Mouse (Mus musculus): ENCODE measurements around the gene Psors1c2. TPM values are rescaled to one million over a fixed set of nuclear protein-coding genes. Genes with fewer than 3 reads are reported as not detected.

The Psors1c2 gene
- polyA plus RNA-seq, 1 experiment = 0.15 TPM

DNA sequence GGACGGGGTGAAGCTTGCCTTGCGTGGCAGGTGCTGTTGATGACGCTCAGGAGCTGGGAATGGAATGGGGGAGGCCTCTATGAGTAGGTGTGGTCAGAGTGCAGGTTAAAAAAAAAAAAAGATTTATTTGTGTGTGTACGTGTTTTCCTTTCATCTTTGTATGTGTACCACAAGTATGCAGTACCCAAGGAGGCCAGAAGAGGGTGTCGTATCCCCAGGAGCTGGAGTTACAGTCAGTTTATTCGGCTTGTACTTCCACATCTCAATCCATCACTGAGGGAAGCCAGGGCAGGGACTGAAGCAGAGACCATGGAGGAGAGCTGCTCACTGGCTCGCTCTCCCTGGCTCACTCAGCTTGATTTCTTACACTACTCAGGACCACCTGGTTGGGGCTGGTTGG, 38.5 kb downstream of the Psors1c2 start:
- TF ChIP-seq CTCF (IDR thresholded peaks at IDR 0.05; ENCODE audit: extremely low read depth, insufficient read length, insufficient replicate concordance, low read depth, low read length) (no peak), POLR2A (IDR thresholded peaks at IDR 0.05; ENCODE audit: low read depth, low read length) (no peak)
- peaks cover 3% of the 10 kb centered on the region for H3K4me1 ChIP-seq (ENCODE audit: control insufficient read depth, insufficient read depth, insufficient read length, low read length)
- H3K27me3 ChIP-seq (ENCODE audit: control insufficient read depth, insufficient read depth, low read length) = 0 out of 2 replicates have a peak, but pooled peaks cover 5% of the 10 kb centered on the region
- H3K27ac ChIP-seq (ENCODE audit: insufficient read depth, low read depth, low read length) = no peak overlapping the region
- 94% methylated on average over 7 of the region's 7 CpGs for WGBS
- no peak overlapping the region for H3K4me3 ChIP-seq (ENCODE audit: low read depth, low read length)
- no peaks in the 10 kb centered on the region for H3K36me3 ChIP-seq (ENCODE audit: control insufficient read depth, insufficient read depth, low read length)

DNA sequence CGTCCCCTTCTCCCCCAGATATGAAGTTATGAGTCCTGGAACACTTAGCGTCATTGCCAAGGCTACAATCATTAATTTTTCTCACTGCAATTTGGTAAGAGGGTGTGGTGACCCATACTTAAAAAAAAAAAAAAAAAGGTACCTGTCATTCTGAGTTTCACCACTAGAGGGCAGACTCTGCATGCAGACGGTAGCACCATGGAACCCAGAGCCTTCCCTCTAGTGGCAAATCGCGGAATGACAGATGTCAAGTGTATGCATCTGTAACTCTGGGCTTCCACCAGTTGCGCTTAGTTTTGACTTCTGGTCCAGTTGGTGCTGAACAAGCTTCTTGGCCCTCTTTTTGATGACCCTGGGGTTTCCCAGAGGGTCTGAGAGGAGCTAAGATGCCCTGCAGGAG, 45.2 kb downstream of the Psors1c2 start:
- Histone ChIP-seq H3K27me3 (ENCODE audit: control insufficient read depth, insufficient read depth, low read length) (no peaks in the 10 kb centered on the region), H3K4me3 (ENCODE audit: low read depth, low read length) (no peak overlapping the region), H3K36me3 (ENCODE audit: control insufficient read depth, insufficient read depth, low read length) (no peaks in the 10 kb centered on the region), H3K27ac (ENCODE audit: insufficient read depth, low read depth, low read length) (no peak overlapping the region), H3K4me1 (ENCODE audit: control insufficient read depth, insufficient read depth, insufficient read length, low read length) (peaks cover 3% of the 10 kb centered on the region)
- WGBS = 17% methylated on average over 6 of the region's 6 CpGs
- TF ChIP-seq CTCF (IDR thresholded peaks at IDR 0.05; ENCODE audit: extremely low read depth, insufficient read length, insufficient replicate concordance, low read depth, low read length) (peak; percentile 99), POLR2A (IDR thresholded peaks at IDR 0.05; ENCODE audit: low read depth, low read length) (no peak)

DNA sequence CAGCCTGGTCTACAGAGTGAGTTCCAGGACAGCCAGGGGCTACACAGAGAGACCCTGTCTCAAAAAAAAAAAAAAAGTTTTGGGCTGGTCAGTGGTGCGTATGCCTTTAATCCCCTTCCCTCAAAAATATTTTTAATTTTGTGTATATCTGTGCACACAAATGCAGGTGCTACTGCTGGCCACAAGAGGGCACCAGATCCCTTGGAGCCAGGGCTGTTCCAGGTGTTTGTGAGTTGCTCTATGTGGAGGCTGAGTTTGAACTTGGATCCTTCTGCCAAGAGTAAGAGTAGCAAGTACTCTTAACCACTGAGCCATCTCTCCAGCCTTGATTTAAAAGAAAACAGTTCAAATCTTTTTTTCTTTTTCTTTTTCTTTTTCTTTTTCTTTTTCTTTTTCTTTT, 49.9 kb downstream of the Psors1c2 start:
- no peak for TF ChIP-seq POLR2A (IDR thresholded peaks at IDR 0.05; ENCODE audit: low read depth, low read length)
- peak; percentile 55; the same call in 1 of the 2 replicates for TF ChIP-seq CTCF (IDR thresholded peaks at IDR 0.05; ENCODE audit: extremely low read depth, insufficient read length, insufficient replicate concordance, low read depth, low read length)
- peaks cover 3% of the 10 kb centered on the region; the same call in 1 of the 2 replicates for H3K4me1 ChIP-seq (ENCODE audit: control insufficient read depth, insufficient read depth, insufficient read length, low read length)
- no peak overlapping the region for H3K27ac ChIP-seq (ENCODE audit: insufficient read depth, low read depth, low read length)
- H3K4me3 ChIP-seq (ENCODE audit: low read depth, low read length) = no peak overlapping the region
- H3K27me3 ChIP-seq (ENCODE audit: control insufficient read depth, insufficient read depth, low read length) = no peaks in the 10 kb centered on the region
- 100% methylated on average over 1 of the region's 1 CpGs for WGBS
- H3K36me3 ChIP-seq (ENCODE audit: control insufficient read depth, insufficient read depth, low read length) = no peaks in the 10 kb centered on the region

Other genes starting within 250 kb of the Psors1c2 start
- 36.3 and 83.4 TPM in 2 replicates for gene H2-Q1, start 212.8 kb upstream of the Psors1c2 start, polyA plus RNA-seq (2012; rRNA removed)
- gene H2-Q2, start 191.0 kb upstream of the Psors1c2 start, polyA plus RNA-seq (2012; rRNA removed) = 554 and 1,052 TPM in 2 replicates
- 60.9 and 159 TPM in 2 replicates for gene H2-Q4, start 153.6 kb upstream of the Psors1c2 start, polyA plus RNA-seq (2012; rRNA removed)
- 23.8 and 59.3 TPM in 2 replicates for gene H2-Q6, start 108.4 kb upstream of the Psors1c2 start, polyA plus RNA-seq (2012; rRNA removed)
- 74.1 and 186 TPM in 2 replicates for gene H2-Q7, start 94.0 kb upstream of the Psors1c2 start, polyA plus RNA-seq (2012; rRNA removed)
- 8.5 and 12.0 TPM in 2 replicates for gene H2-Q10, start 63.1 kb upstream of the Psors1c2 start, polyA plus RNA-seq (2012; rRNA removed)
- not detected in 2 replicates for gene Pou5f1, start 27.2 kb upstream of the Psors1c2 start, polyA plus RNA-seq (2012; rRNA removed)
- gene Tcf19, start 16.4 kb upstream of the Psors1c2 start, polyA plus RNA-seq (2012; rRNA removed) = 7.3 and 8.1 TPM in 2 replicates
- gene Cchcr1, start 16.1 kb upstream of the Psors1c2 start, polyA plus RNA-seq (2012; rRNA removed) = 3.2 and 3.5 TPM in 2 replicates
- gene Cdsn, start 18.9 kb downstream of the Psors1c2 start, polyA plus RNA-seq (2012; rRNA removed) = 0.08 and 0.39 TPM in 2 replicates
- not detected in 2 replicates for gene 2300002M23Rik, start 34.2 kb downstream of the Psors1c2 start, polyA plus RNA-seq (2012; rRNA removed)
- gene Sfta2, start 68.3 kb downstream of the Psors1c2 start, polyA plus RNA-seq (2012; rRNA removed) = not detected in 2 replicates
- gene Gm9573, start 93.4 kb downstream of the Psors1c2 start, polyA plus RNA-seq (2012; rRNA removed) = not detected in 2 replicates
- gene Mucl3, start 110.5 kb downstream of the Psors1c2 start, polyA plus RNA-seq (2012; rRNA removed) = 0.23 and 85.7 TPM in 2 replicates
- 18.2 and 26.5 TPM in 2 replicates for gene Vars2, start 134.4 kb downstream of the Psors1c2 start, polyA plus RNA-seq (2012; rRNA removed)
- 11.0 and 17.2 TPM in 2 replicates for gene Gtf2h4, start 140.5 kb downstream of the Psors1c2 start, polyA plus RNA-seq (2012; rRNA removed)
- gene Ddr1, start 171.4 kb downstream of the Psors1c2 start, polyA plus RNA-seq (2012; rRNA removed) = 51.9 and 76.9 TPM in 2 replicates